Mouse (Mus musculus): ENCODE data around the gene Tbc1d30. TPM values are rescaled to one million over a fixed set of nuclear protein-coding genes. Genes with fewer than 3 reads are reported as not detected.

The Tbc1d30 gene
- polyA plus RNA-seq, 1 experiment = 1.0 TPM

GRCm38 (mm10) chr10:121254343-121254742 lies 96.7 kb downstream of the Tbc1d30 start:
- 88% methylated on average over 8 of the region's 8 CpGs for WGBS
- H3K4me3 ChIP-seq (ENCODE audit: insufficient read depth, low read depth, low read length) = no peak overlapping the region
- H3K4me1 ChIP-seq (ENCODE audit: control insufficient read depth, insufficient read depth, low read length) = no peaks in the 10 kb centered on the region
- no peak for DNase-seq
- H3K27me3 ChIP-seq (replicated peaks; ENCODE audit: control insufficient read depth, insufficient read depth, low read length) = no peaks in the 10 kb centered on the region
- TF ChIP-seq POLR2A (IDR thresholded peaks at IDR 0.05; ENCODE audit: low read depth, low read length) = no peak
- TF ChIP-seq CTCF (conservative IDR thresholded peaks at IDR 0.05; ENCODE audit: insufficient read depth, insufficient read length, low read depth, low read length) = no peak
- H3K36me3 ChIP-seq (ENCODE audit: control insufficient read depth, insufficient read depth, low read length) = no peaks in the 10 kb centered on the region
- H3K27ac ChIP-seq (ENCODE audit: insufficient read depth, low read depth, low read length) = no peak overlapping the region

- Histone ChIP-seq H3K36me3 (ENCODE audit: control insufficient read depth, insufficient read depth, low read length) (no peaks in the 10 kb centered on the region), H3K27me3 (replicated peaks; ENCODE audit: control insufficient read depth, insufficient read depth, low read length) (no peaks in the 10 kb centered on the region), H3K4me3 (ENCODE audit: insufficient read depth, low read depth, low read length) (no peak overlapping the region), H3K4me1 (ENCODE audit: control insufficient read depth, insufficient read depth, low read length) (no peaks in the 10 kb centered on the region), H3K27ac (ENCODE audit: insufficient read depth, low read depth, low read length) (no peak overlapping the region)
- TF ChIP-seq POLR2A (IDR thresholded peaks at IDR 0.05; ENCODE audit: low read depth, low read length) (no peak), CTCF (conservative IDR thresholded peaks at IDR 0.05; ENCODE audit: insufficient read depth, insufficient read length, low read depth, low read length) (peak; percentile 57)
- 71% methylated on average over 7 of the region's 7 CpGs for WGBS
- DNase-seq = no peak
Observed at GRCm38 (mm10) chr10:121252781-121253180, 98.3 kb downstream of the Tbc1d30 start.

- Histone ChIP-seq H3K4me3 (ENCODE audit: insufficient read depth, low read depth, low read length) (no peak overlapping the region), H3K4me1 (ENCODE audit: control insufficient read depth, insufficient read depth, low read length) (no peaks in the 10 kb centered on the region), H3K27ac (ENCODE audit: insufficient read depth, low read depth, low read length) (no peak overlapping the region), H3K27me3 (replicated peaks; ENCODE audit: control insufficient read depth, insufficient read depth, low read length) (no peaks in the 10 kb centered on the region), H3K36me3 (ENCODE audit: control insufficient read depth, insufficient read depth, low read length) (no peaks in the 10 kb centered on the region)
- DNase-seq = no peak
- no peak for TF ChIP-seq POLR2A (IDR thresholded peaks at IDR 0.05; ENCODE audit: low read depth, low read length)
- TF ChIP-seq CTCF (conservative IDR thresholded peaks at IDR 0.05; ENCODE audit: insufficient read depth, insufficient read length, low read depth, low read length) = no peak
- WGBS = 58% methylated on average over 8 of the region's 8 CpGs
Observed at GRCm38 (mm10) chr10:121251191-121251590, 99.9 kb downstream of the Tbc1d30 start.

GRCm38 (mm10) chr10:121249820-121250219 lies 101.3 kb downstream of the Tbc1d30 start:
- Histone ChIP-seq H3K36me3 (ENCODE audit: control insufficient read depth, insufficient read depth, low read length) (no peaks in the 10 kb centered on the region), H3K4me3 (ENCODE audit: insufficient read depth, low read depth, low read length) (no peak overlapping the region), H3K27ac (ENCODE audit: insufficient read depth, low read depth, low read length) (no peak overlapping the region), H3K27me3 (replicated peaks; ENCODE audit: control insufficient read depth, insufficient read depth, low read length) (no peaks in the 10 kb centered on the region), H3K4me1 (ENCODE audit: control insufficient read depth, insufficient read depth, low read length) (no peaks in the 10 kb centered on the region)
- TF ChIP-seq CTCF (conservative IDR thresholded peaks at IDR 0.05; ENCODE audit: insufficient read depth, insufficient read length, low read depth, low read length) (no peak), POLR2A (IDR thresholded peaks at IDR 0.05; ENCODE audit: low read depth, low read length) (no peak)
- WGBS = 61% methylated on average over 4 of the region's 4 CpGs
- DNase-seq = peak; percentile 74

GRCm38 (mm10) chr10:121247545-121247944 lies 103.5 kb downstream of the Tbc1d30 start:
- Histone ChIP-seq H3K27ac (ENCODE audit: insufficient read depth, low read depth, low read length) (no peak overlapping the region), H3K4me1 (ENCODE audit: control insufficient read depth, insufficient read depth, low read length) (peaks cover 5% of the 10 kb centered on the region; the same call in 1 of the 2 replicates), H3K4me3 (ENCODE audit: insufficient read depth, low read depth, low read length) (no peak overlapping the region), H3K36me3 (ENCODE audit: control insufficient read depth, insufficient read depth, low read length) (no peaks in the 10 kb centered on the region), H3K27me3 (replicated peaks; ENCODE audit: control insufficient read depth, insufficient read depth, low read length) (no peaks in the 10 kb centered on the region)
- DNase-seq = no peak
- TF ChIP-seq POLR2A (IDR thresholded peaks at IDR 0.05; ENCODE audit: low read depth, low read length) (no peak), CTCF (conservative IDR thresholded peaks at IDR 0.05; ENCODE audit: insufficient read depth, insufficient read length, low read depth, low read length) (no peak)
- WGBS = 96% methylated on average over 11 of the region's 11 CpGs

GRCm38 (mm10) chr10:121246971-121247370 lies 104.1 kb downstream of the Tbc1d30 start:
- H3K4me3 ChIP-seq (ENCODE audit: insufficient read depth, low read depth, low read length) = no peak overlapping the region
- H3K27me3 ChIP-seq (replicated peaks; ENCODE audit: control insufficient read depth, insufficient read depth, low read length) = no peaks in the 10 kb centered on the region
- no peaks in the 10 kb centered on the region for H3K36me3 ChIP-seq (ENCODE audit: control insufficient read depth, insufficient read depth, low read length)
- peaks cover 5% of the 10 kb centered on the region; the same call in 1 of the 2 replicates for H3K4me1 ChIP-seq (ENCODE audit: control insufficient read depth, insufficient read depth, low read length)
- TF ChIP-seq CTCF (conservative IDR thresholded peaks at IDR 0.05; ENCODE audit: insufficient read depth, insufficient read length, low read depth, low read length) = no peak
- TF ChIP-seq POLR2A (IDR thresholded peaks at IDR 0.05; ENCODE audit: low read depth, low read length) = no peak
- H3K27ac ChIP-seq (ENCODE audit: insufficient read depth, low read depth, low read length) = no peak overlapping the region
- no peak for DNase-seq
- 91% methylated on average over 21 of the region's 21 CpGs for WGBS

GRCm38 (mm10) chr10:121243373-121244207 lies 107.5 kb downstream of the Tbc1d30 start:
- no peaks in the 10 kb centered on the region for H3K27me3 ChIP-seq (replicated peaks; ENCODE audit: control insufficient read depth, insufficient read depth, low read length)
- DNase-seq = no peak
- TF ChIP-seq POLR2A (IDR thresholded peaks at IDR 0.05; ENCODE audit: low read depth, low read length) (no peak), CTCF (conservative IDR thresholded peaks at IDR 0.05; ENCODE audit: insufficient read depth, insufficient read length, low read depth, low read length) (no peak)
- H3K27ac ChIP-seq (ENCODE audit: insufficient read depth, low read depth, low read length) = no peak overlapping the region
- no peak overlapping the region for H3K4me3 ChIP-seq (ENCODE audit: insufficient read depth, low read depth, low read length)
- WGBS = 36% methylated on average over 23 of the region's 23 CpGs
- H3K4me1 ChIP-seq (ENCODE audit: control insufficient read depth, insufficient read depth, low read length) = peaks cover 5% of the 10 kb centered on the region; the same call in 1 of the 2 replicates
- H3K36me3 ChIP-seq (ENCODE audit: control insufficient read depth, insufficient read depth, low read length) = no peaks in the 10 kb centered on the region

Data from kidney, adult 2 months (tissue).